32 mouse cellular contexts compared by ENCODE assay signal in genomic region chr11:4768399-4768798, GRCm38 (mm10). TPM values are rescaled to one million over a fixed set of nuclear protein-coding genes. Genes with fewer than 3 reads are reported as not detected.
A peak's percentile ranks its signal among the peaks of the same experiment; 100 is the strongest.
DNase-seq lines count a peak whose midpoint lies in the region; ATAC-seq and TF ChIP-seq lines count a peak whose summit lies in the region.
"Had no signal": no experiment of that assay in that cellular context is flagged by ENCODE, and none has a peak within 500 bp of the region (broad histone marks: within the 10 kb centered on the region; RNA-seq: fewer than 3 reads in every experiment).

No protein-coding gene starts in this region.

- intact Hi-C loops in gastrocnemius, postnatal 36 days (cut with DNase I): loop anchor here (5.0 kb wide), 1 partner anchor 49 kb away; no protein-coding TSS in a partner anchor
- intact Hi-C loops in left cerebral cortex, adult 2 months (cut with DNase I): no loop called here

- no peaks in the 10 kb centered on the region for H3K27me3 ChIP-seq in forebrain, embryonic 15.5 days
- H3K27me3 ChIP-seq in forebrain, embryonic 10.5 days (ENCODE audit: poor library complexity, severe bottlenecking): no peaks in the 10 kb centered on the region
- H3K27me3 ChIP-seq: CH12.LX; hindbrain, embryonic 13.5 days; Patski had no signal

- H3K27ac ChIP-seq in forebrain, embryonic 15.5 days (replicated peaks): peak overlapping the region; percentile 86
- H3K27ac ChIP-seq in forebrain, embryonic 10.5 days: no peak overlapping the region
- peak overlapping the region; percentile 8; the same call in 1 of the 2 replicates for H3K27ac ChIP-seq in left cerebral cortex, adult 2 months
- H3K27ac ChIP-seq: embryonic facial prominence, embryonic 10.5 days; embryonic facial prominence, embryonic 13.5 days; heart, embryonic 15.5 days; hindbrain, embryonic 10.5 days; hindbrain, embryonic 13.5 days; intestine, embryonic 15.5 days had no signal

- H3K4me1 ChIP-seq in forebrain, embryonic 15.5 days: peaks cover 14% of the 10 kb centered on the region; the same call in 1 of the 2 replicates
- H3K4me1 ChIP-seq in forebrain, embryonic 10.5 days: peaks cover 3% of the 10 kb centered on the region
- H3K4me1 ChIP-seq: embryonic facial prominence, embryonic 10.5 days; embryonic facial prominence, embryonic 13.5 days; heart, embryonic 12.5 days; heart, embryonic 15.5 days; intestine, embryonic 15.5 days had no signal

- H3K9ac ChIP-seq in forebrain, embryonic 15.5 days (replicated peaks): no peak overlapping the region
- H3K9ac ChIP-seq: embryonic facial prominence, embryonic 13.5 days; heart, embryonic 12.5 days; heart, embryonic 15.5 days; hindbrain, embryonic 13.5 days; intestine, embryonic 15.5 days had no signal

- no peaks in the 10 kb centered on the region for H3K9me3 ChIP-seq in forebrain, embryonic 15.5 days
- no peaks in the 10 kb centered on the region for H3K9me3 ChIP-seq in forebrain, embryonic 10.5 days
- H3K9me3 ChIP-seq: embryonic facial prominence, embryonic 10.5 days; embryonic facial prominence, embryonic 13.5 days; G1E; heart, embryonic 12.5 days; heart, embryonic 15.5 days; hindbrain, embryonic 10.5 days; hindbrain, embryonic 13.5 days; intestine, embryonic 15.5 days had no signal

- 67% methylated on average over 4 of the region's 4 CpGs for WGBS in forebrain, embryonic 15.5 days
- 84% methylated on average over 4 of the region's 4 CpGs for WGBS in forebrain, embryonic 10.5 days

- H3K4me3 ChIP-seq in forebrain, embryonic 15.5 days: no peak overlapping the region
- no peak overlapping the region for H3K4me3 ChIP-seq in forebrain, embryonic 10.5 days
- H3K4me3 ChIP-seq in left cerebral cortex, adult 2 months: no peak overlapping the region
- H3K4me3 ChIP-seq: embryonic facial prominence, embryonic 10.5 days; embryonic facial prominence, embryonic 13.5 days; erythroblast, embryonic 14.5 days; heart, embryonic 12.5 days; heart, embryonic 15.5 days; hindbrain, embryonic 10.5 days; hindbrain, embryonic 13.5 days; intestine, embryonic 15.5 days had no signal

- no peak for TF ChIP-seq CTCF in left cerebral cortex, adult 2 months (IDR thresholded peaks at IDR 0.05)

- DNase-seq in forebrain, embryonic 10.5 days (ENCODE audit: extremely low spot score, low spot score): no peak
- peak; percentile 36 for DNase-seq in gastrocnemius, adult 18-20 months (ENCODE audit: low spot score)
- DNase-seq in gastrocnemius, postnatal 36 days: no peak
- no peak for DNase-seq in left cerebral cortex, adult 2 months (ENCODE audit: extremely low spot score in 1 of 2, low spot score in 2 of 2)
- no peak for DNase-seq in left cerebral cortex, adult 8-10 months (ENCODE audit: low spot score in 2 of 2)
- no peak for DNase-seq in adrenal gland, adult (ENCODE audit: inconsistent age in 2 of 2, low spot score in 1 of 2)
- DNase-seq: adrenal gland, adult 8-10 months; adrenal gland, postnatal 25 days; B cell, adult 2 months; cerebellum, adult 11-12 months; cerebellum, adult 8-10 months; cerebellum, postnatal 10 days; cerebellum, postnatal 36 days; embryo, embryonic 11 days; gastrocnemius, postnatal 14 days; heart, adult 18-20 months; heart, postnatal 10 days; heart, postnatal 36 days; kidney, adult 11 months had no signal

- H3K4me2 ChIP-seq in forebrain, embryonic 15.5 days (replicated peaks): no peak overlapping the region
- H3K4me2 ChIP-seq: embryonic facial prominence, embryonic 13.5 days; heart, embryonic 12.5 days; heart, embryonic 15.5 days; hindbrain, embryonic 13.5 days; intestine, embryonic 15.5 days had no signal

- H3K36me3 ChIP-seq in forebrain, embryonic 15.5 days: no peaks in the 10 kb centered on the region
- H3K36me3 ChIP-seq in forebrain, embryonic 10.5 days (replicated peaks): peaks cover 50% of the 10 kb centered on the region
- H3K36me3 ChIP-seq: heart, embryonic 15.5 days had no signal

- ATAC-seq in forebrain, embryonic 15.5 days (replicated peaks): no peak
- ATAC-seq: hindbrain, embryonic 16.5 days; intestine, embryonic 15.5 days; Patski had no signal

RNA-seq across cellular contexts. Expression of gene Cabp7, which starts 21.8 kb away (rescaled TPM):
- 1.3 and 1.8 TPM in 2 replicates for polyA plus RNA-seq in forebrain, embryonic 15.5 days (2015; fragmentation: Nextera tagmentation; extraction: Ambion mirVana)
- 0.15 TPM in 1 of 2 replicates, not detected in the other for polyA plus RNA-seq in forebrain, embryonic 10.5 days (2016; fragmentation: Nextera tagmentation; extraction: Ambion mirVana)
- total RNA-seq in gastrocnemius, adult 18-20 months (2021): under 1 TPM in 1 of 2 experiments, not detected in 1; 0.16 TPM
- total RNA-seq in gastrocnemius, postnatal 36 days (2021): under 1 TPM; 0.33 to 0.74 TPM
- 10 to 100 TPM; 15.6 to 22.7 TPM for total RNA-seq in left cerebral cortex, adult 2 months (2021)
- total RNA-seq in left cerebral cortex, adult 8-10 months (2022): 10 to 100 TPM; 23.9 to 30.2 (median 24.9) TPM
- total RNA-seq: adrenal gland, postnatal 25 days; G1E; heart, adult 18-20 months; heart, postnatal 10 days; heart, postnatal 36 days had no signal
- polyA plus RNA-seq: erythroblast, embryonic 14.5 days; G1E had no signal

Comparison
In these comparisons a context has a peak if more than half of its experiments do, and no peak if none do; other contexts are left out.
1. RNA of gene Cabp7, which starts 21.8 kb away (total RNA-seq): 23.9 to 30.2 TPM in left cerebral cortex, adult 8-10 months and 15.6 to 22.7 TPM in left cerebral cortex, adult 2 months; 0.33 to 0.74 TPM in gastrocnemius, postnatal 36 days and 0.16 TPM in gastrocnemius, adult 18-20 months; every median in the first group is over 4 times any median in the second.